Mouse (Mus musculus) forebrain, embryonic 12.5 days (tissue): Measurements from ENCODE around the gene Gpr137b. TPM values are rescaled to one million over a fixed set of nuclear protein-coding genes. Genes with fewer than 3 reads are reported as not detected.
A peak's percentile ranks its signal among the peaks of the same experiment; 100 is the strongest.
"Not testable (repeated sequence)": the region's sequence is repeated elsewhere in the genome, so short reads cannot be mapped to it uniquely, and the experiment has no call there.

Experiments used
- ATAC-seq: fragments of 200-750 bp; cut with Nextera tagmentation; 2 replicates; pipeline ENCODE4 v1.8.0; 2017; ENCODE audit warnings: moderate TSS enrichment; ENCODE audit not compliant: low FRiP score
- H3K27ac ChIP-seq: fragments of 300-500 bp; sonication (generic); 2 replicates; pipeline ENCODE4 v1.5.1; 2016; ENCODE audit warnings: mild to moderate bottlenecking
- H3K27me3 ChIP-seq: fragments of 300-500 bp; sonication (generic); 2 replicates; pipeline ENCODE4 v1.6.1; 2016; ENCODE audit warnings: mild to moderate bottlenecking
- H3K36me3 ChIP-seq: fragments of 300-500 bp; sonication (generic); replicated peaks from 2 replicates; pipeline ENCODE4 v1.6.1; 2016; ENCODE audit warnings: mild to moderate bottlenecking
- H3K4me1 ChIP-seq: fragments of 300-500 bp; sonication (generic); 2 replicates; pipeline ENCODE4 v1.6.1; 2016
- H3K4me2 ChIP-seq: fragments of 300-500 bp; sonication (generic); 2 replicates; pipeline ENCODE4 v1.6.1; 2016; ENCODE audit warnings: mild to moderate bottlenecking, moderate library complexity
- H3K4me3 ChIP-seq: fragments of 300-500 bp; sonication (generic); replicated peaks from 2 replicates; pipeline ENCODE4 v1.5.1; 2016; ENCODE audit warnings: mild to moderate bottlenecking
- H3K9ac ChIP-seq: fragments of 300-500 bp; sonication (generic); 2 replicates; pipeline ENCODE4 v1.6.1; 2016; ENCODE audit warnings: mild to moderate bottlenecking
- H3K9me3 ChIP-seq: fragments of 300-500 bp; sonication (generic); 2 replicates; pipeline ENCODE4 v1.6.1; 2016
- WGBS: fragments of 180-500 bp; shearing (Covaris S2); methylation state at CpG from one replicate; pipeline ENCODE4 v1.1.7; 2016; 5-methylcytosine and 5-hydroxymethylcytosine counted together
- polyA plus RNA-seq: library from polyadenylated mRNA; unstranded; fragments of >200 nt; fragmentation: Nextera tagmentation; extraction: Ambion mirVana; gene quantifications from 2 replicates; pipeline ENCODE4 v1.2.1, GENCODE M21; 2016

Gpr137b gene
- 27.2 and 28.3 TPM in 2 replicates for polyA plus RNA-seq

- H3K27me3 ChIP-seq, H3K27ac ChIP-seq, H3K9me3 ChIP-seq, H3K4me1 ChIP-seq, H3K36me3 ChIP-seq: not testable (repeated sequence)
- peak; percentile 93 for ATAC-seq
- Histone ChIP-seq H3K4me2 (peak within 1 kb of the TSS; percentile 47), H3K4me3 (peak within 1 kb of the TSS; percentile 44), H3K9ac (peak within 1 kb of the TSS; percentile 56)
- WGBS = under 1% methylated on average over 59 of the region's 78 CpGs
Observed at GRCm38 (mm10) chr13:13393228-13394095, at the start of gene Gpr137b. Gpr137b (minus strand) TSS chr13:13394014.

GRCm38 (mm10) chr13:13438112-13438953 is 44.5 kb upstream of the Gpr137b start:
- not testable (repeated sequence) for H3K27me3 ChIP-seq, H3K9ac ChIP-seq, H3K36me3 ChIP-seq, H3K4me3 ChIP-seq, H3K9me3 ChIP-seq, H3K27ac ChIP-seq, H3K4me2 ChIP-seq, H3K4me1 ChIP-seq
- 6% methylated on average over 19 of the region's 28 CpGs for WGBS
- ATAC-seq = peak; percentile 28; the same call in 1 of the 2 replicates

GRCm38 (mm10) chr13:13437460-13438015 is 43.7 kb upstream of the Gpr137b start, which contains the start of gene Nid1:
Nid1 (plus strand) TSS chr13:13437551.
- peak within 1 kb of the TSS; percentile 28 for H3K4me3 ChIP-seq
- under 1% methylated on average over 28 of the region's 39 CpGs for WGBS
- H3K9me3 ChIP-seq, H3K27me3 ChIP-seq, H3K36me3 ChIP-seq, H3K4me1 ChIP-seq, H3K27ac ChIP-seq, H3K9ac ChIP-seq: not testable (repeated sequence)
- H3K4me2 ChIP-seq = peak within 1 kb of the TSS; percentile 44
- peak; percentile 82 for ATAC-seq

- 85% methylated on average over 6 of the region's 7 CpGs for WGBS
- H3K4me1 ChIP-seq, H3K9ac ChIP-seq, H3K4me2 ChIP-seq, H3K4me3 ChIP-seq, H3K36me3 ChIP-seq, H3K27ac ChIP-seq, H3K27me3 ChIP-seq, ATAC-seq, H3K9me3 ChIP-seq: not testable (repeated sequence)
Observed at GRCm38 (mm10) chr13:13436161-13436560, 42.3 kb upstream of the Gpr137b start.

GRCm38 (mm10) chr13:13423301-13423700 is 29.5 kb upstream of the Gpr137b start:
- H3K27ac ChIP-seq, H3K9me3 ChIP-seq, H3K36me3 ChIP-seq, H3K4me1 ChIP-seq, H3K9ac ChIP-seq, H3K27me3 ChIP-seq, H3K4me3 ChIP-seq, H3K4me2 ChIP-seq, ATAC-seq: not testable (repeated sequence)
- 94% methylated on average over 4 of the region's 5 CpGs for WGBS

- H3K4me1 ChIP-seq, H3K27me3 ChIP-seq, H3K27ac ChIP-seq, H3K9ac ChIP-seq, H3K9me3 ChIP-seq, ATAC-seq, H3K36me3 ChIP-seq, H3K4me3 ChIP-seq, H3K4me2 ChIP-seq: not testable (repeated sequence)
- WGBS = 95% methylated on average over 7 of the region's 12 CpGs
Observed at GRCm38 (mm10) chr13:13418859-13419258, 25.0 kb upstream of the Gpr137b start.

- not testable (repeated sequence) for H3K27ac ChIP-seq, H3K9me3 ChIP-seq, H3K9ac ChIP-seq, H3K36me3 ChIP-seq, H3K4me2 ChIP-seq, H3K27me3 ChIP-seq, H3K4me1 ChIP-seq, H3K4me3 ChIP-seq
- ATAC-seq = peak; percentile 46
- 66% methylated on average over 3 of the region's 4 CpGs for WGBS
Observed at GRCm38 (mm10) chr13:13416007-13416337, 22.2 kb upstream of the Gpr137b start.

DNA sequence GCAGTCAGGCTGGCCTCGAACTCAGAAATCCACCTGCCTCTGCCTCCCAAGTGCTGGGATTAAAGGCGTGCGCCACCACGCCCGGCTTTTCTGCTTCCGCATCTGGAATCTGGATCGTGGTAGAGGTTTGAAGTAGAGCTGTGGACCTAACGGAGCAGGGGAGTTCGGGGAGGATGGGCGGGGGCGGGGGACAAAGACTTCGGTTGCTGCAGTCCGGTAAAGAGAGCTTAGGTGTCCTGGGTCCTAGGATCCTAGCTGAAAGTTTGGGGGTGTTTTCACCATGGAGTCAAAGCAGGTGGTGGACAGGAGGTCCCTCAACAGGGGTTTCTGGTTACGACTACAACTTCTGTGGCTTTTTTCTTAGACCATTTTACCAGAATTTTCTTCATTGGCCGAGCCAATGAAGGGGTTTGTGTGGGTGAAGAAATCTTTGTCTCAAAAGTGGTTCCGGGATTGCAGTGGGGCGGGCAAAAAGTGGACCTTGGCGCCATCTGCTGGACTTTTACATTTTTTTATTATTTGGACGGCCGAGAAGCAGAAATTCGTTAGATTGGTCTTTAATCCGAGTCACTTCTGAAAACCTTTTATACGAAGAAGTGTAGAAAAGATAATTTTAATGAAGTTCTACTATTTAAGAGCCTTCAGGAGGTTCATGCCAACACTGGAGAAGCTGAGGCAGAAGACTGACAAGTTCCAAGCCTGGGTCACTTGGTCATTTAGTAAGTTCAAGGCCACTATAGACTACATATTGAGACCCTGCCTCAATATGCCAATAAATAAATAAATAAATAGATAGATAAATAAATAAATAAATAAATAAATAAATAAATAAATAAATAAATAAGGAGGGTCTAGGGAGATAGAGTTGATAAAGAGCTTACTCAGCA is 21.5 kb upstream of the Gpr137b start:
- not testable (repeated sequence) for H3K9ac ChIP-seq, H3K4me1 ChIP-seq, H3K27ac ChIP-seq, H3K27me3 ChIP-seq, H3K4me2 ChIP-seq, H3K4me3 ChIP-seq, H3K36me3 ChIP-seq, H3K9me3 ChIP-seq
- WGBS = 40% methylated on average over 23 of the region's 23 CpGs
- ATAC-seq = peak; percentile 82

DNA sequence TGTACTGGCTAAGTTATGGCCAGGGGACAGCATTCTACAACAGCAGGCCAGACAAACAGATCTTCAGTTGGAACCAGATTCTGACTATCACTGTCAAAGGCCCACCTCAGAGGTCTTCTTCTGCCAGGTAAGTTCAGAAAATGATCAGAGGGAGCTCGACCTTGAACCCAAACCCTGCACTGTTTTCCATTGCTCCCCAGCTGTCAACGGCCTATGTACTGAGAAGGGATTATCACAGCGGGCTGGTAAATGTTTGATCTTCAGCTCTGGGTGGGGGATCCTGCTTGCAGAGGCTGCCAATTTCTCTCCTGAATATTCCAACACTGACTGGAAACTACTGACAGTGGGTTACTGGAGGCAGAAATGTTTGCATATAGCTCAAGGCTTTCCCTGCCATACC is 20.4 kb upstream of the Gpr137b start:
- Histone ChIP-seq H3K9me3 (no peaks in the 10 kb centered on the region), H3K27ac (no peak overlapping the region), H3K4me3 (no peak overlapping the region), H3K36me3 (no peaks in the 10 kb centered on the region), H3K27me3 (no peaks in the 10 kb centered on the region), H3K4me1 (no peaks in the 10 kb centered on the region), H3K9ac (no peak overlapping the region), H3K4me2 (no peak overlapping the region)
- ATAC-seq = no peak
- WGBS = 80% methylated on average over 3 of the region's 3 CpGs

DNA sequence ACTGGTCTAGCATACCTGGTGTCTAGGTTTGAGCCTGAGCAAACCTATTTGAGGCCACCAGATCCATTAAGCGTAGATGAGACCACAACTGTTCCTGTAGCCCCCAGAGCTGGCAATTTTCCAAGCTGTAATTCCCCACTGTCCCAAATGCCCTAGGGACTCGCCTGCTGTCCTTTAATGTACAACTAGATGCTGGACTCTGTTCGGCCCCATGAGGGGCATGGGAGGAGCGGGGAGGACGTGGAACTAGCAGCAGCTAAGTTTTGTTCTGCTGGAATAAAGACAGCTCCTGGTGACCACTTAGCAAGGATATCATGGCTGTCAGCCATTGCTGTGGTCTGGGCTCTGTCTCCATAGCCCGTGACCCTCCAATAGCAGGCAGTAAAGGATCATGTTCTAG is 11.7 kb upstream of the Gpr137b start:
- H3K36me3 ChIP-seq, H3K4me2 ChIP-seq, H3K4me1 ChIP-seq, H3K9ac ChIP-seq, H3K27me3 ChIP-seq, H3K9me3 ChIP-seq, ATAC-seq, H3K4me3 ChIP-seq, H3K27ac ChIP-seq: not testable (repeated sequence)
- WGBS = no CpG with 5 or more reads among the region's 6 CpGs

DNA sequence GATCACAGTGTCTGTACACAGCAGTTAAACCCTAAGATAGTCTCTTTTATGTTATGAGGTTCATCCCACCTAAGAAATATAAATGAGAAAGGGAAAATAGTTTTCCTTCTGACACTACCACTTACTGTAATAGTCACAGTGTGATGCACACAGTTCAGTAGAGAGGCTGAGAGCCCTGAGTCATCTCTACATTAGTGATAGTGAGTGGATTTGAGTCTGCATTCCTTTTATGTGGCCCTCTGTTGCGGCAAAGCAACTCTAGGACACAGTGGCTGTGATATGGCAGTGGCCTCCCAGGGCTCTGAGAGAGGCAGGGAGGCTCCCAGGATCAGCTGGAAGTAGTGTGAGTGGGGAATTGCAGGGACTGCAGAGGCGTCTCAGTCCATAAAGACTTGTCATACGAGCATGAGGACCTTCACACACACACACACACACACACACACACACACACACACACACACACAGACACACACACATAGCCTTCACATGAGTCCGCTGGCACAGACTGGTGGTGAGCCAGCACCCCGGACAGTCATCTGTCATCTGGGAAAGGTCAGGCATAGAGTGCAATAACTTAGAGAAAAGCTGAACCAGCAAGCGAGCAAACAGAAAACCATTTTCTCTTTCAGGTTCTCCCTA is 10.8 kb upstream of the Gpr137b start:
- not testable (repeated sequence) for H3K4me2 ChIP-seq, H3K36me3 ChIP-seq, H3K4me3 ChIP-seq, H3K9ac ChIP-seq, H3K27ac ChIP-seq, ATAC-seq, H3K9me3 ChIP-seq, H3K27me3 ChIP-seq, H3K4me1 ChIP-seq
- WGBS = 81% methylated on average over 6 of the region's 6 CpGs
